Comparison of ENCODE assay signal across 8 mouse cellular contexts in genomic region chr10:78463769-78464167, GRCm38 (mm10). TPM values are rescaled to one million over a fixed set of nuclear protein-coding genes. Genes with fewer than 3 reads are reported as not detected.
DNase-seq lines count a peak whose midpoint lies in the region; ATAC-seq and TF ChIP-seq lines count a peak whose summit lies in the region.

No protein-coding gene starts in this region.

- in situ Hi-C loops in Patski (cut with MboI; ENCODE audit: low pct_unique_long_range_greater_than_20kb) = no loop called here

- H3K36me3 ChIP-seq in heart, embryonic 13.5 days = no peaks in the 10 kb centered on the region
- no peaks in the 10 kb centered on the region for H3K36me3 ChIP-seq in hindbrain, embryonic 12.5 days
- no peaks in the 10 kb centered on the region for H3K36me3 ChIP-seq in midbrain, embryonic 10.5 days

- peak overlapping the region; percentile 89 for H3K9ac ChIP-seq in heart, embryonic 13.5 days
- peak overlapping the region; percentile 76; the same call in 1 of the 2 replicates for H3K9ac ChIP-seq in hindbrain, embryonic 12.5 days

- WGBS in heart, embryonic 13.5 days = 82% methylated on average over 3 of the region's 3 CpGs
- 86% methylated on average over 3 of the region's 3 CpGs for WGBS in hindbrain, embryonic 12.5 days
- WGBS in midbrain, embryonic 10.5 days = 81% methylated on average over 3 of the region's 3 CpGs

- POLR2A ChIA-PET in Patski (lab: Charles Lee) = no interaction called here

- no peak for ATAC-seq in heart, embryonic 13.5 days (ENCODE audit: extremely low read depth, insufficient number of reproducible peaks, low FRiP score, low TSS enrichment)
- ATAC-seq in Patski = peak; percentile 2
- no peak for ATAC-seq in hindbrain, embryonic 12.5 days (ENCODE audit: low FRiP score)

- peaks cover 31% of the 10 kb centered on the region for H3K4me1 ChIP-seq in heart, embryonic 13.5 days
- peaks cover 16% of the 10 kb centered on the region for H3K4me1 ChIP-seq in hindbrain, embryonic 12.5 days
- peaks cover 32% of the 10 kb centered on the region for H3K4me1 ChIP-seq in midbrain, embryonic 10.5 days

- no peak for TF ChIP-seq CTCF in Patski (IDR thresholded peaks at IDR 0.05)

- no peak overlapping the region for H3K27ac ChIP-seq in heart, embryonic 13.5 days (replicated peaks)
- H3K27ac ChIP-seq in hindbrain, embryonic 12.5 days = no peak overlapping the region
- no peak overlapping the region for H3K27ac ChIP-seq in midbrain, embryonic 10.5 days (replicated peaks)

- H3K4me3 ChIP-seq in heart, embryonic 13.5 days = peak overlapping the region; percentile 79
- peak overlapping the region; percentile 64 for H3K4me3 ChIP-seq in hindbrain, embryonic 12.5 days
- peak overlapping the region; percentile 66 for H3K4me3 ChIP-seq in midbrain, embryonic 10.5 days

- H3K9me3 ChIP-seq in heart, embryonic 13.5 days = no peaks in the 10 kb centered on the region
- H3K9me3 ChIP-seq in hindbrain, embryonic 12.5 days (replicated peaks) = no peaks in the 10 kb centered on the region
- H3K9me3 ChIP-seq in midbrain, embryonic 10.5 days (replicated peaks) = no peaks in the 10 kb centered on the region

- peaks cover 4% of the 10 kb centered on the region; the same call in 1 of the 2 replicates for H3K27me3 ChIP-seq in heart, embryonic 13.5 days (replicated peaks)
- H3K27me3 ChIP-seq in Patski = no peaks in the 10 kb centered on the region
- H3K27me3 ChIP-seq in hindbrain, embryonic 12.5 days = 0 out of 2 replicates have a peak, but pooled peaks cover 4% of the 10 kb centered on the region
- H3K27me3 ChIP-seq in midbrain, embryonic 10.5 days (ENCODE audit: low read depth, poor library complexity, severe bottlenecking) = peaks cover 16% of the 10 kb centered on the region

- CTCF ChIA-PET in Patski (lab: Charles Lee) = interaction anchor here (1.0 kb wide), 1 partner anchor 10 kb away, joined by 3 read pairs; no protein-coding TSS in a partner anchor

- DNase-seq in heart, adult 11 months = no peak
- DNase-seq in Patski (ENCODE audit: low read depth, low spot score) = no peak
- DNase-seq in midbrain, embryonic 10.5 days (ENCODE audit: low spot score) = no peak
- DNase-seq in right cerebral cortex, adult 2 months (ENCODE audit: low spot score in 2 of 2) = no peak
- no peak for DNase-seq in ovary, postnatal 10 days (ENCODE audit: low spot score)
- DNase-seq in thymus, postnatal 36 days = no peak

- H3K4me2 ChIP-seq in heart, embryonic 13.5 days = peak overlapping the region; percentile 100
- peak overlapping the region; percentile 100 for H3K4me2 ChIP-seq in hindbrain, embryonic 12.5 days (replicated peaks)

RNA-seq across cellular contexts. Expression of gene Pdxk, which starts 1.0 kb away (rescaled TPM):
- 5.6 and 5.8 TPM in 2 replicates for polyA plus RNA-seq in heart, embryonic 13.5 days (2015; fragmentation: Nextera tagmentation; extraction: Ambion mirVana)
- 24.8 TPM for polyA plus RNA-seq in Patski (2021)
- polyA plus RNA-seq in hindbrain, embryonic 12.5 days (2016; fragmentation: Nextera tagmentation; extraction: Ambion mirVana) = 12.2 and 13.0 TPM in 2 replicates
- polyA plus RNA-seq in midbrain, embryonic 10.5 days (2016; fragmentation: Nextera tagmentation; extraction: Ambion mirVana) = 10.5 and 11.1 TPM in 2 replicates

RNA-seq across cellular contexts. Expression of gene Cstb, which starts 38.3 kb away (rescaled TPM):
- 98.8 and 114 TPM in 2 replicates for polyA plus RNA-seq in heart, embryonic 13.5 days (2015; fragmentation: Nextera tagmentation; extraction: Ambion mirVana)
- 418 TPM for polyA plus RNA-seq in Patski (2021)
- 127 and 138 TPM in 2 replicates for polyA plus RNA-seq in hindbrain, embryonic 12.5 days (2016; fragmentation: Nextera tagmentation; extraction: Ambion mirVana)
- polyA plus RNA-seq in midbrain, embryonic 10.5 days (2016; fragmentation: Nextera tagmentation; extraction: Ambion mirVana) = 112 and 114 TPM in 2 replicates

RNA-seq across cellular contexts. Expression of gene Rrp1, which starts 50.9 kb away (rescaled TPM):
- polyA plus RNA-seq in heart, embryonic 13.5 days (2015; fragmentation: Nextera tagmentation; extraction: Ambion mirVana) = 220 and 237 TPM in 2 replicates
- 297 TPM for polyA plus RNA-seq in Patski (2021)
- 339 and 343 TPM in 2 replicates for polyA plus RNA-seq in hindbrain, embryonic 12.5 days (2016; fragmentation: Nextera tagmentation; extraction: Ambion mirVana)
- 319 and 355 TPM in 2 replicates for polyA plus RNA-seq in midbrain, embryonic 10.5 days (2016; fragmentation: Nextera tagmentation; extraction: Ambion mirVana)

RNA-seq across cellular contexts. Expression of gene Olfr1358, which starts 53.5 kb away (rescaled TPM):
- not detected in 2 replicates for polyA plus RNA-seq in heart, embryonic 13.5 days (2015; fragmentation: Nextera tagmentation; extraction: Ambion mirVana)
- not detected for polyA plus RNA-seq in Patski (2021)
- not detected in 2 replicates for polyA plus RNA-seq in hindbrain, embryonic 12.5 days (2016; fragmentation: Nextera tagmentation; extraction: Ambion mirVana)
- polyA plus RNA-seq in midbrain, embryonic 10.5 days (2016; fragmentation: Nextera tagmentation; extraction: Ambion mirVana) = not detected in 2 replicates
